Mouse (Mus musculus) midbrain, embryonic 11.5 days (tissue): ENCODE data around the gene Susd1. TPM values are rescaled to one million over a fixed set of nuclear protein-coding genes. Genes with fewer than 3 reads are reported as not detected.

Source experiments
- ATAC-seq: fragments of 200-750 bp; cut with Nextera tagmentation; 2 replicates; pipeline ENCODE4 v1.8.0; 2017; ENCODE audit warnings: moderate TSS enrichment, moderate library complexity; ENCODE audit not compliant: low FRiP score
- DNase-seq: peaks from one replicate; pipeline ENCODE4 v3.0.0; 2015; ENCODE audit warnings: low spot score; ENCODE audit errors: missing footprints
- H3K27ac ChIP-seq: fragments of 300-500 bp; sonication (generic); 2 replicates; pipeline ENCODE4 v1.5.1; 2014; ENCODE audit warnings: low read depth, low read length
- H3K27me3 ChIP-seq: fragments of 300-500 bp; sonication (generic); 2 replicates; pipeline ENCODE4 v1.6.1; 2014; ENCODE audit warnings: mild to moderate bottlenecking, low read length, moderate library complexity, mixed read lengths; ENCODE audit not compliant: control insufficient read depth, insufficient read depth
- H3K36me3 ChIP-seq: fragments of 300-500 bp; sonication (generic); 2 replicates; pipeline ENCODE4 v1.6.1; 2014; ENCODE audit warnings: mild to moderate bottlenecking, low read length, moderate library complexity, mixed read lengths; ENCODE audit not compliant: control insufficient read depth, insufficient read depth
- H3K4me1 ChIP-seq: fragments of 300-500 bp; sonication (generic); 2 replicates; pipeline ENCODE4 v1.6.1; 2014; ENCODE audit warnings: low read length; ENCODE audit not compliant: control insufficient read depth, insufficient read depth
- H3K4me2 ChIP-seq: fragments of 300-500 bp; sonication (generic); 2 replicates; pipeline ENCODE4 v1.6.1; 2014; ENCODE audit warnings: mild to moderate bottlenecking, moderate library complexity
- H3K4me3 ChIP-seq: fragments of 300-500 bp; sonication (generic); 2 replicates; pipeline ENCODE4 v1.5.1; 2014; ENCODE audit warnings: low read depth, low read length
- H3K9ac ChIP-seq: fragments of 300-500 bp; sonication (generic); 2 replicates; pipeline ENCODE4 v1.6.1; 2014; ENCODE audit warnings: low read length
- H3K9me3 ChIP-seq: fragments of 300-500 bp; sonication (generic); 2 replicates; pipeline ENCODE4 v1.6.1; 2016; ENCODE audit warnings: low read length; ENCODE audit not compliant: control insufficient read depth
- WGBS: fragments of 180-500 bp; shearing (Covaris S2); extraction: QIAGEN DNeasy Blood & Tissue Kit; methylation state at CpG from one replicate; pipeline ENCODE4 v1.1.7; 2014; 5-methylcytosine and 5-hydroxymethylcytosine counted together
- polyA plus RNA-seq: library from polyadenylated mRNA; unstranded; fragments of >200 nt; fragmentation: Nextera tagmentation; extraction: Ambion mirVana; gene quantifications from 2 replicates; pipeline ENCODE4 v1.2.1, GENCODE M21; 2014

Gene Susd1
- polyA plus RNA-seq, 1 experiment from 2014 or later = 1.0 TPM

DNA sequence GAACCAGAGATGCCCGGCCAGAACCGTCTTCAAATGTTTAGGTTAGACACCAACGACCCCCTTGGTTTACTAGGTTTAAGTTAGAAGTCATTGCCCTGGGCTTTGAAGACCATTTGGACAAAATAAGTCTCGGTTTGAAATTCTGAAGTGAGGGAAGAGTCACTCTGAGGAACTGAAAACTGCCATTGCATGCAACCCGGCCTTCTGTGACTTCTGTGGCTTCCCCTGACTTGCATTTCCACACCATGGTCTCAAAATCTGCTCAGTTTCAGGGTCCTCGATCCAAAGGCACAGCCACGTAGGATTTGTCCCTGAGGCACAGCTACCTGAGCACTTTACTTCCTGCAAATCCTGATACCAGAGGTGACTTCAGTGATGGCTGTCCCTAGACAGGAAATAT lies 86.5 kb downstream of the Susd1 start:
- Histone ChIP-seq H3K36me3 (no peaks in the 10 kb centered on the region), H3K9ac (no peak overlapping the region), H3K27ac (no peak overlapping the region), H3K9me3 (no peaks in the 10 kb centered on the region), H3K27me3 (no peaks in the 10 kb centered on the region), H3K4me1 (no peaks in the 10 kb centered on the region), H3K4me2 (no peak overlapping the region), H3K4me3 (no peak overlapping the region)
- ATAC-seq (no peak), DNase-seq (no peak)
- WGBS = 84% methylated on average over 7 of the region's 7 CpGs

DNA sequence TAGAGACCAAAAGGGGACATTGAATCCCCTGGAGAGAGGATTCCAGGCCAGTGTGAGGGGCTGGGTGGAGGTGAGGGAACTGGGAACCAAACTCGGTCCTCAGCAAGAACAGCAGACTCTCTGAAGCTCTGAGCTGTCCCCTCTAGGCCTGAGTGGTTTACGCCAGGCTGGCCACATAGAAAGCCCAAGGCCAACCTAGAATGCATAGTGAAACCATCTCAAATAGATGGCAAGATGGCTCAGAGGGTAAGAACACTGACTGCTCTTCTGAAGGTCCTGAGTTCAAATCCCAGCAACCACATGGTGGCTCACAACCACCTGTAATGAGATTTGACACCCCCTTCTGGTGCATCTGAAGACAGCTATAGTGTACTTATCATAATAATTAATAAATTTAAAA lies 88.1 kb downstream of the Susd1 start:
- Histone ChIP-seq H3K9me3 (no peaks in the 10 kb centered on the region), H3K9ac (no peak overlapping the region), H3K4me2 (no peak overlapping the region), H3K27me3 (no peaks in the 10 kb centered on the region), H3K36me3 (no peaks in the 10 kb centered on the region), H3K27ac (no peak overlapping the region), H3K4me3 (no peak overlapping the region), H3K4me1 (no peaks in the 10 kb centered on the region)
- DNase-seq (no peak), ATAC-seq (no peak)
- 90% methylated on average over 2 of the region's 2 CpGs for WGBS

DNA sequence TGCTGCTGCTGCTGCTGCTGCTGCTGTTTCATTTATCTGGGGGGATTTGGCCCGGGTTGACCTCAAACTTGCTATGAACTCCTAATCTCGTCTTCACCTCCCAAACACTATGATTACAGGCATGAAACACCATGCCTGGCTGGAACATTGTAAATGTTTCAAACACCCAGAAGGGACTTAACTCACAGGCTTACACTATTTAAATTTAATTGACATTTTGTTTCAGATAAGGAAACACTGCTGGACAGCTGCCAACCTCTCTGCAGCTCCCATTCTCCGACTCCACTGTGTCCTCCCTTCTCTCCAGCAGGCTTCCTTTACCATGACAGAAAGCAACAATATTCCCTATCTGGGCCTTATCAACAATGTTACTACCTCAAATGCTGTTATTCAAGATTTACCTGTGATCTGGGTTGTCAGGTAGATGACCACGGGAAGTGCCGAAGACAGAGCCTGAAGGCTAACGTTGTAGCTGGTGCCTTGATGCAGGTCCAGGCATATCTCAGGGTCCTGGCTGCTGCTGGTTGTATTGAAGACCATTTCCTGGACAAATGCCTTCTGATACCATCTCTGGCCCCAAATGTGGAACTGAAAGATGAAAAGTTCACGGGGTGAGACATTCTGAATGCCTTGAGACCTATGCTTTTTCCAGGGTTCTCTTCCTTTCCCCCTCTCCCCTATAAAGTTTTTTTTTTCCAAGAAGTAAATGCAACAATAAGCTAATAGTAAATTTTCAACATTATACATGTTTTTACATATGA lies 88.8 kb downstream of the Susd1 start:
- H3K4me1 ChIP-seq = no peaks in the 10 kb centered on the region

DNA sequence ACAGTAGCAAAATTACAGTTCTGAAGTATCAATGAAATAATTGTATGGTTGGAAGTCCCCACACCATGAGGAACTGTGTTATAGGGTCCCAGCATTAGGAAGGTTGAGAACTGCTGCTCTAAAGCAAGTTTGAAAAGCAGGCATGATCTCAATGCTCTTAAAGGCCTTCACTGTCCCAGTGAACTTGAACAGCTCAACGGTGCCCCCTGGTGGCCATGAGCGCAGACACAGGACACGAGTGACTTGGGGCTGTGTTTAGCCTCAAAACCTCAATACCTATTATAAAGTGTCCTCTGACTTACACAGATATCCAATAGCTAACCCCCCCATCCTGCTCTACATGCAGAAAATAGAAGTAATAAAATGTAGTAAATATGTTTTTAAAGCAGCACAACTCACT lies 97.7 kb downstream of the Susd1 start:
- H3K9me3 ChIP-seq = no peaks in the 10 kb centered on the region
- 1% methylated on average over 3 of the region's 3 CpGs for WGBS
- no peak overlapping the region for H3K27ac ChIP-seq
- no peaks in the 10 kb centered on the region for H3K27me3 ChIP-seq
- DNase-seq (peak; percentile 98), ATAC-seq (peak; percentile 66; the same call in 1 of the 2 replicates)
- H3K4me3 ChIP-seq = no peak overlapping the region
- H3K4me1 ChIP-seq = no peaks in the 10 kb centered on the region
- H3K36me3 ChIP-seq = no peaks in the 10 kb centered on the region
- no peak overlapping the region for H3K9ac ChIP-seq
- H3K4me2 ChIP-seq = no peak overlapping the region

More for the DNA sequence above, 88.8 kb downstream of the Susd1 start:
- H3K9me3 ChIP-seq = no peaks in the 10 kb centered on the region
- no peak for ATAC-seq
- H3K27ac ChIP-seq = no peak overlapping the region
- no peak overlapping the region for H3K9ac ChIP-seq
- no peaks in the 10 kb centered on the region for H3K36me3 ChIP-seq
- WGBS = 88% methylated on average over 7 of the region's 7 CpGs
- H3K4me2 ChIP-seq = no peak overlapping the region
- DNase-seq = no peak
- no peaks in the 10 kb centered on the region for H3K27me3 ChIP-seq
- H3K4me3 ChIP-seq = no peak overlapping the region

DNA sequence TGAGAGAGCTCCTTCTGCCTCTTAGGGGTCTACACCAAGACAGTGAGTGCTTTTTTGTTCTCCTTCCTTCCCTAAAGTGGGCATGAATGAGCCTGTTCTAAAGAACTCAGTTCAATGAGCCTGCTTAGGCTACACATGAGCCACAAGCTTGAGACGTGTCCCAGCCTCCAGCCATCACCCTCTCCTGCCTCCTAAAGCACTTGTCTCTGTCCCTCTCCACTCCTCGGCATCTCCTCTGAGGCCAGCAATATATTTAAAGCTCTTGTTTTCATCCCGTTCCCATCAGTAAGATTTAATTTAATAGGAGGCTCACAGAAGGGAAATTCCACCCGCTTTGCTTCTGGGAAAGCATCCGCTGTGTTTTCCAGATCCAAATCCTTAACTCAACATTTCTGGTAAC lies 98.4 kb downstream of the Susd1 start:
- WGBS = 76% methylated on average over 5 of the region's 5 CpGs
- H3K4me2 ChIP-seq = no peak overlapping the region
- no peak overlapping the region for H3K9ac ChIP-seq
- no peaks in the 10 kb centered on the region for H3K27me3 ChIP-seq
- H3K4me1 ChIP-seq = no peaks in the 10 kb centered on the region
- no peak overlapping the region for H3K27ac ChIP-seq
- DNase-seq (no peak), ATAC-seq (no peak)
- no peaks in the 10 kb centered on the region for H3K9me3 ChIP-seq
- H3K36me3 ChIP-seq = no peaks in the 10 kb centered on the region
- H3K4me3 ChIP-seq = no peak overlapping the region

DNA sequence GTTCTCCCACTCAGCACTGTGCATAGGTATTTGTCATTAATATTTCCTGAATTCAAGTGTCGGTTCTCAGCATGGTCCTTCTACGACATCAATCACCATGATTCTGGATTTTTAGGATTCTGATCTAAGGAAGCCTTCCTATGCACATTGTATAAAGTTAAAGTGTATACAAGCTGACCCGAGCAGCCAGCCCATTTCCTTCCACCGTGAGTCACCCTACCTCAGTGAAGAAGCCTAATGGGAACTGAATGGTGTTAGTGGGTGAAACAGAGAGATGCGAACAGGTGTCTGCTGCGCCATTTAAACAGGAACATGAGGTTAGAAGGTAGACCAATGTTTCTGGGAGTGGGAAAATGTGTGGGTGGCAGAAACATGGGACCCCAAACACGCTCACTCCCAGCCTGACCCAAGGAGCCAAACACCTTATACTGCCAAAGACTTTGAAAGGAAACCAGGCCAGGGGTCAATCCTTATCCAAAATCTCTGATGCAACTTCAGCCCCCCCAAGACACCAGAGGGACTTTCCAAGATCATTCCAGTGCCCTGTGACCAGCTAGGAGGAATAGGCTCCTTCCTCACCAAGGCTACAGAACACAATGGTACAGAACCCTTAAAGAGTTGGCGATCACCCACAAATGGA lies 99.4 kb downstream of the Susd1 start:
- Histone ChIP-seq H3K4me2 (no peak overlapping the region), H3K9ac (no peak overlapping the region), H3K9me3 (no peaks in the 10 kb centered on the region), H3K27me3 (no peaks in the 10 kb centered on the region), H3K27ac (no peak overlapping the region), H3K4me3 (no peak overlapping the region), H3K4me1 (no peaks in the 10 kb centered on the region), H3K36me3 (no peaks in the 10 kb centered on the region)
- ATAC-seq (no peak), DNase-seq (no peak)
- WGBS = 88% methylated on average over 8 of the region's 8 CpGs

DNA sequence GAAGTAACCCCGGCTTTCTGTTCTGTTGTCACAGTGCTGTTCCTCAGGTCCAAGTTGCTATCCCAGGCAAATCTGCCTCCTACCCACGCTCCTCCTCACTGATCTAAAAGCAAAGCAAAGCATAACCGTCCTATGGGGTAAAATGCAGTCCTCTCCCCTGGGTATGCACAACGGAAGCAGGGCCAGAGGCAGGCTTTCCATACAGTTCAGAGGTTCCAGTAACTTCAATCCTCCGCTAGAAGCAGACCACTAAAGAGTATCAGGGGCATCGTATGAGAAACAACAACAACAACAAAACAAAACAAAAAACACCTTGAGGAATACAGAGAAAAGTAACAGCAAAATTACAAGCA lies 100.9 kb downstream of the Susd1 start:
- ATAC-seq (no peak), DNase-seq (no peak)
- H3K9ac ChIP-seq = no peak overlapping the region
- H3K27ac ChIP-seq = no peak overlapping the region
- no peaks in the 10 kb centered on the region for H3K9me3 ChIP-seq
- WGBS = 88% methylated on average over 6 of the region's 6 CpGs
- H3K4me2 ChIP-seq = no peak overlapping the region
- no peaks in the 10 kb centered on the region for H3K36me3 ChIP-seq
- no peaks in the 10 kb centered on the region for H3K4me1 ChIP-seq
- H3K4me3 ChIP-seq = no peak overlapping the region
- H3K27me3 ChIP-seq = no peaks in the 10 kb centered on the region

DNA sequence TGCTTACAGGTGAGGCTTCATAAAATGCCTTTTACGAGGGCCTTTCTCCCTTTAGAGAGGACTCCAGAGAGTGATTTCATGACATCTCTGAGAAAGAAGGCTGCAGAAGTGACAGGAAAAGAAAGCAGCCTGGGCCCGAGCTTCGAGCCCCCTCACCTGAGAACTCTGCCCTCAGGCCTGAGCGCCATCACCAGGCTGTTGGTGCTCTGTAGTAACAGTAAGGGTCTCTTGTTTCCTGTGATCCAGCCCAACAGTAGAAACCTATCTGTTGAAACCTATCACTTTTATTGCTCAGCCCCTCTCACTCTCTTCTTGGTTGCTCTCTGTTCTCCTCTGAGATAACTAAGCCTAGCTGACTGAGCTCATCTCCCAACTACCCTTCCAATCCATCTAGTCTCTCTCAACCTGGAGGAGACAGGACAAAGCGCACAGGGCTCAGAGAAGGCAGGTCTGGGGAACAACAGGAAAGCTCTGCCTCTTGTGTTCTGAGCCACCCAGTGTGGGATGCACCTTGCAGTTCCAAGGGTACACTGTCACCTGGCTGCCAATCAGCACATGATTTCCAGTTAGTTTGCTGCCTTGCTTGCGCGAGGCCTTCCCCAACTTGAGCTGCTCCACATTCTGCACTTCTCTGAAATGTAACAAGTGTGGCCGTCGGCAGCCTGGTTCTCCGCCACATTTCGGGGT lies 101.4 kb downstream of the Susd1 start:
- Histone ChIP-seq H3K36me3 (no peaks in the 10 kb centered on the region), H3K4me1 (peaks cover 2% of the 10 kb centered on the region; the same call in 1 of the 2 replicates), H3K4me2 (no peak overlapping the region), H3K4me3 (no peak overlapping the region), H3K27me3 (no peaks in the 10 kb centered on the region), H3K9me3 (no peaks in the 10 kb centered on the region), H3K9ac (no peak overlapping the region), H3K27ac (no peak overlapping the region)
- ATAC-seq (no peak), DNase-seq (no peak)
- WGBS = 92% methylated on average over 11 of the region's 11 CpGs

DNA sequence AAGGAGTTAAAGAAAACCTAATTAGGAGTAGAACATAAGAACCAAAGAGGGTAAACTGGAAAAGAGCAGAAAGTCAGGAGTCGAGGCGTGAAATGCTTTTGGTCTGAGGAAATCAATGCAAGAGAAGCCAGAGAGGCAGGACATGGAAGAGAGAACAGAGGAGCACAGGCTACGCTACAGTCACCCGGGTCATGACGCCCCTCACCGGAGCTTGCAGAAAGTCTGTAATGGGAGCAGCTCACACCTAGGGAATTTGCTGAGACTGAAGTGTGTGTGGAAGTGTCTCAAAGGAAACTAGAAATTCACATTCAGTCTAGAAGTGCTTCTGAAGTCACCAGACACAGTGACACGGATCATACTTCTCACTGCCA lies 102.0 kb downstream of the Susd1 start:
- Histone ChIP-seq H3K27me3 (no peaks in the 10 kb centered on the region), H3K36me3 (no peaks in the 10 kb centered on the region), H3K9ac (no peak overlapping the region), H3K4me2 (no peak overlapping the region), H3K4me3 (no peak overlapping the region), H3K27ac (no peak overlapping the region), H3K4me1 (peaks cover 2% of the 10 kb centered on the region; the same call in 1 of the 2 replicates), H3K9me3 (no peaks in the 10 kb centered on the region)
- 73% methylated on average over 7 of the region's 7 CpGs for WGBS
- no peak for ATAC-seq
- no peak for DNase-seq
